Mouse (Mus musculus) liver, embryonic 12.5 days (tissue): ENCODE data around the gene Rfx6. TPM values are rescaled to one million over a fixed set of nuclear protein-coding genes. Genes with fewer than 3 reads are reported as not detected.

Source experiments
- ATAC-seq: fragments of 200-750 bp; cut with Nextera tagmentation; 2 replicates; pipeline ENCODE4 v1.8.0; 2017; ENCODE audit warnings: moderate number of reproducible peaks, mild to moderate bottlenecking, moderate library complexity
- H3K27ac ChIP-seq: fragments of 300-500 bp; sonication (generic); 2 replicates; pipeline ENCODE4 v1.5.1; 2016; ENCODE audit warnings: mild to moderate bottlenecking
- H3K27me3 ChIP-seq: fragments of 300-500 bp; sonication (generic); replicated peaks from 2 replicates; pipeline ENCODE4 v1.6.1; 2016; ENCODE audit warnings: mild to moderate bottlenecking, moderate library complexity
- H3K36me3 ChIP-seq: fragments of 300-500 bp; sonication (generic); 2 replicates; pipeline ENCODE4 v1.6.1; 2016; ENCODE audit warnings: mild to moderate bottlenecking, moderate library complexity
- H3K4me1 ChIP-seq: fragments of 300-500 bp; sonication (generic); 2 replicates; pipeline ENCODE4 v1.6.1; 2016
- H3K4me2 ChIP-seq: fragments of 300-500 bp; sonication (generic); 2 replicates; pipeline ENCODE4 v1.6.1; 2016; ENCODE audit warnings: mild to moderate bottlenecking, moderate library complexity
- H3K4me3 ChIP-seq: fragments of 300-500 bp; sonication (generic); 2 replicates; pipeline ENCODE4 v1.5.1; 2016; ENCODE audit warnings: mild to moderate bottlenecking, moderate library complexity
- H3K9ac ChIP-seq: fragments of 300-500 bp; sonication (generic); 2 replicates; pipeline ENCODE4 v1.6.1; 2016; ENCODE audit warnings: mild to moderate bottlenecking, moderate library complexity
- H3K9me3 ChIP-seq: fragments of 300-500 bp; sonication (generic); replicated peaks from 2 replicates; pipeline ENCODE4 v1.6.1; 2016; ENCODE audit warnings: mild to moderate bottlenecking, moderate library complexity
- WGBS: fragments of 180-500 bp; shearing (Covaris S2); methylation state at CpG from one replicate; pipeline ENCODE4 v1.1.7; 2016; ENCODE audit not compliant: insufficient replicate concordance; 5-methylcytosine and 5-hydroxymethylcytosine counted together
- polyA plus RNA-seq: library from polyadenylated mRNA; unstranded; fragments of >200 nt; fragmentation: Nextera tagmentation; extraction: Ambion mirVana; gene quantifications from 2 replicates; pipeline ENCODE4 v1.2.1, GENCODE M21; 2016

The Rfx6 gene
- polyA plus RNA-seq, 1 experiment from 2014 or later: 0.20 TPM

GRCm38 (mm10) chr10:51768445-51768844, 90.9 kb downstream of the Rfx6 start:
- WGBS: 38% methylated on average over 5 of the region's 5 CpGs
- H3K4me3 ChIP-seq: no peak overlapping the region
- H3K9me3 ChIP-seq: no peaks in the 10 kb centered on the region
- H3K9ac ChIP-seq: no peak overlapping the region
- H3K4me2 ChIP-seq: no peak overlapping the region
- H3K27me3 ChIP-seq: no peaks in the 10 kb centered on the region
- peak overlapping the region; percentile 14; the same call in 1 of the 2 replicates for H3K27ac ChIP-seq
- no peaks in the 10 kb centered on the region for H3K36me3 ChIP-seq
- H3K4me1 ChIP-seq: no peaks in the 10 kb centered on the region
- ATAC-seq: peak; percentile 72; the same call in 1 of the 2 replicates

DNA sequence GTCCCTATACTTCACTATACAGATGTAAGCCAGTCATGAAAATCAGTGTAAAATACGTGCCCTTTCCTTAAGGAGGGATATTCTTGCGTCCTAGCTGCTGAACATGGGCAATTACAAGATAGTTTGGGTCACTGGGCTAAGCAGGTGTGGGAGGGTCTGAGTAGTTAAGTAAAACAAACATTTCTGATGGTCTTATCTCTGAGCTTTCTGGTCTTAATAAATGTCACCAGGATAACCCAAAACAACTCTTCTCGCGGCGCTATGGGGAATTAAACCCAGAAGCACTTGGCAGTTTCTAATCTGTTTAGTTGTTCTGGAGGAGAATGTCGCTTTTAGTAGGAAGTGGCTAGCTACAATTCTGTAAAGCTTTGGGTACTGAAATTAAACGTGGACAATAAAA, 91.7 kb downstream of the Rfx6 start:
- no peaks in the 10 kb centered on the region for H3K9me3 ChIP-seq
- H3K27me3 ChIP-seq: no peaks in the 10 kb centered on the region
- no peak overlapping the region for H3K4me3 ChIP-seq
- no peak overlapping the region for H3K4me2 ChIP-seq
- no peak overlapping the region for H3K27ac ChIP-seq
- 48% methylated on average over 7 of the region's 7 CpGs for WGBS
- H3K4me1 ChIP-seq: no peaks in the 10 kb centered on the region
- H3K36me3 ChIP-seq: no peaks in the 10 kb centered on the region
- no peak overlapping the region for H3K9ac ChIP-seq
- no peak for ATAC-seq

DNA sequence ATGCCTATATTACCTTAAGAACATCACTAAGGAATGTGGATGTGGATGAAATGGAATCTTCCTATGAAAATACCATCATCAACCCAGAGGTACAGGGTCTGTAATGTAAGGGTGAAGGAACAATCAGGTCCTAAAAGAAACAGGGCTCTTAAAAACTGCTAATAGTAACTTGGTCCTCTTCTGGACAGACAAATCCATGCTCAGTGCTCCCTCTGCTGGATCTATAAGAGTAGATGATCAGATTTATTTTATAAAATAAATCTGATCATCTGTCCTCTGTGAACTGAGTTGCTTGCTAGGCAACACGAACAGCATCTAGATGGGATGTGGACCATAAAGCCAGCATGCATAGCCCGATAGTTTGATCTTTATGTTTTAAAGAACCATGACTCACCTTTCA, 102.1 kb downstream of the Rfx6 start:
- H3K27ac ChIP-seq: no peak overlapping the region
- no peaks in the 10 kb centered on the region for H3K9me3 ChIP-seq
- WGBS: 50% methylated on average over 2 of the region's 2 CpGs
- no peaks in the 10 kb centered on the region for H3K27me3 ChIP-seq
- no peak overlapping the region for H3K4me2 ChIP-seq
- ATAC-seq: no peak
- H3K9ac ChIP-seq: no peak overlapping the region
- H3K4me3 ChIP-seq: no peak overlapping the region
- no peaks in the 10 kb centered on the region for H3K4me1 ChIP-seq
- no peaks in the 10 kb centered on the region for H3K36me3 ChIP-seq

Other genes with a start within 250 kb of the Rfx6 start
- not detected in 2 replicates for gene Gm49339, start 197.1 kb upstream of the Rfx6 start, polyA plus RNA-seq
- 0.44 and 0.48 TPM in 2 replicates for gene Lilr4b, start 197.1 kb upstream of the Rfx6 start, polyA plus RNA-seq
- gene Lilrb4a, start 186.8 kb upstream of the Rfx6 start, polyA plus RNA-seq: 3.3 and 4.7 TPM in 2 replicates
- gene Fam162b, start 87.2 kb upstream of the Rfx6 start, polyA plus RNA-seq: 0.33 TPM in 1 of 2 replicates, not detected in the other
- 0.10 TPM in 1 of 2 replicates, not detected in the other for gene Gprc6a, start 46.3 kb upstream of the Rfx6 start, polyA plus RNA-seq